Mouse (Mus musculus) CH12.LX (cell line): ENCODE measurements around the gene Igf1r. TPM values are rescaled to one million over a fixed set of nuclear protein-coding genes. Genes with fewer than 3 reads are reported as not detected.

ENCODE experiments used
- DNase-seq: peaks from one replicate; pipeline ENCODE4 v3.0.0-alpha.2; 2013; ENCODE audit errors: extremely low read depth
- H3K27ac ChIP-seq: 2 replicates; pipeline ENCODE4 v1.5.1; 2012; ENCODE audit warnings: low read depth, mild to moderate bottlenecking, control low read depth, moderate library complexity; ENCODE audit not compliant: insufficient read depth
- H3K27me3 ChIP-seq: replicated peaks from 2 replicates; pipeline ENCODE3; 2012; ENCODE audit warnings: inconsistent platforms
- H3K36me3 ChIP-seq, 2 experiments: replicated peaks in 1 of 2; 2 replicates each; pipeline versions ENCODE3 to v1.6.1; 2012; ENCODE audit warnings: inconsistent platforms in 1 of 2, low read length in 1 of 2, mild to moderate bottlenecking in 1 of 2, mixed read lengths in 1 of 2, moderate library complexity in 1 of 2; ENCODE audit not compliant: control insufficient read depth in 1 of 2, insufficient read depth in 1 of 2
- H3K4me1 ChIP-seq, 2 experiments: 2 replicates each; pipeline ENCODE4 v1.6.1; 2012; ENCODE audit warnings: inconsistent platforms in 1 of 2, moderate library complexity in 1 of 2; ENCODE audit not compliant: insufficient read depth in 2 of 2, control insufficient read depth in 1 of 2
- H3K4me2 ChIP-seq: 2 replicates; pipeline ENCODE4 v1.6.1; 2012; ENCODE audit warnings: low read depth, mild to moderate bottlenecking, control low read depth; ENCODE audit not compliant: poor library complexity, insufficient read depth, severe bottlenecking
- H3K4me3 ChIP-seq, 3 experiments: fragments of 150-350 bp in 1 of 3; sonication (generic) in 1 of 3; replicated peaks in 1 of 3; 2 replicates each; pipeline versions ENCODE3 to v1.5.1; 2011 to 2012; ENCODE audit warnings: low read depth in 2 of 3, low read length in 2 of 3, mild to moderate bottlenecking in 2 of 3, moderate library complexity in 2 of 3, control low read depth in 1 of 3, improper control_type of control experiment in 1 of 3, inconsistent platforms in 1 of 3, mixed read lengths in 1 of 3; ENCODE audit not compliant: poor library complexity in 1 of 3
- H3K79me2 ChIP-seq: replicated peaks from 2 replicates; pipeline ENCODE4 v1.6.1; 2012; ENCODE audit warnings: mild to moderate bottlenecking, moderate library complexity; ENCODE audit not compliant: control insufficient read depth, poor library complexity, insufficient read depth, severe bottlenecking; ENCODE audit errors: extremely low read depth
- H3K9ac ChIP-seq: 2 replicates; pipeline ENCODE4 v1.6.1; 2012; ENCODE audit warnings: low read depth, mild to moderate bottlenecking, control low read depth, moderate library complexity; ENCODE audit not compliant: insufficient read depth
- H3K9me3 ChIP-seq: replicated peaks from 2 replicates; pipeline ENCODE3; 2012; ENCODE audit warnings: low read length, inconsistent platforms, mixed read lengths
- CHD1 ChIP-seq: IDR thresholded peaks from 2 replicates; pipeline ENCODE4 v1.6.1; 2012; ENCODE audit warnings: low read depth, low read length, improper control_type of control experiment, inconsistent platforms
- CTCF ChIP-seq, 2 experiments: IDR thresholded peaks in 1 of 2; conservative IDR thresholded peaks in 1 of 2; 2 replicates each; pipeline ENCODE4 v1.5.1; 2011 to 2012; ENCODE audit warnings: low read depth in 2 of 2, low read length in 2 of 2, improper control_type of control experiment in 1 of 2, inconsistent platforms in 1 of 2, mild to moderate bottlenecking in 1 of 2, moderate library complexity in 1 of 2
- ELF1 ChIP-seq: IDR thresholded peaks from 2 replicates; pipeline ENCODE4 v1.6.1; 2014; ENCODE audit warnings: low read depth, mild to moderate bottlenecking, inconsistent platforms, low read length, improper control_type of control experiment
- EP300 ChIP-seq: IDR thresholded peaks from 2 replicates; pipeline ENCODE4 v1.6.1; 2011; ENCODE audit warnings: low read length, improper control_type of control experiment
- GABPA ChIP-seq: IDR thresholded peaks from 2 replicates; pipeline ENCODE4 v1.6.1; 2012; ENCODE audit warnings: low read depth, low read length, improper control_type of control experiment, inconsistent platforms; ENCODE audit not compliant: insufficient replicate concordance
- JUN ChIP-seq: IDR thresholded peaks from 2 replicates; pipeline ENCODE4 v1.6.1; 2011; ENCODE audit warnings: low read depth, mild to moderate bottlenecking, low read length, improper control_type of control experiment, moderate library complexity; ENCODE audit not compliant: insufficient read depth
- KAT2A ChIP-seq: IDR thresholded peaks from 2 replicates; pipeline ENCODE4 v1.6.1; 2012; ENCODE audit warnings: low read length, improper control_type of control experiment, inconsistent platforms; ENCODE audit not compliant: insufficient replicate concordance
- MEF2A ChIP-seq: IDR thresholded peaks from 2 replicates; pipeline ENCODE4 v1.6.1; 2014; ENCODE audit warnings: low read depth, mild to moderate bottlenecking, inconsistent platforms, low read length, improper control_type of control experiment, borderline replicate concordance
- MXI1 ChIP-seq: IDR thresholded peaks from 2 replicates; pipeline ENCODE4 v1.6.1; 2011; ENCODE audit warnings: mild to moderate bottlenecking, low read depth, low read length, improper control_type of control experiment
- POLR2AphosphoS2 ChIP-seq: IDR thresholded peaks from 2 replicates; pipeline ENCODE4 v1.6.1; 2011; ENCODE audit warnings: low read depth, low read length, improper control_type of control experiment
- SIN3A ChIP-seq: IDR thresholded peaks from 2 replicates; pipeline ENCODE4 v1.6.1; 2012; ENCODE audit warnings: low read length, improper control_type of control experiment, inconsistent platforms
- SMC3 ChIP-seq: IDR thresholded peaks from 2 replicates; pipeline ENCODE4 v1.6.1; 2011; ENCODE audit warnings: low read depth, low read length, improper control_type of control experiment
- TBP ChIP-seq: conservative IDR thresholded peaks from 2 replicates; pipeline ENCODE4 v1.6.1; 2011; ENCODE audit warnings: low read depth, low read length, improper control_type of control experiment
- USF1 ChIP-seq: IDR thresholded peaks from 2 replicates; pipeline ENCODE4 v1.6.1; 2014; ENCODE audit warnings: low read depth, mild to moderate bottlenecking, inconsistent platforms, low read length, improper control_type of control experiment
- ZC3H11A ChIP-seq: IDR thresholded peaks from 2 replicates; pipeline ENCODE4 v1.6.1; 2012; ENCODE audit warnings: low read depth, mild to moderate bottlenecking, inconsistent platforms, low read length, improper control_type of control experiment
- ZMIZ1 ChIP-seq: IDR thresholded peaks from 2 replicates; pipeline ENCODE4 v1.6.1; 2012; ENCODE audit warnings: low read depth, mild to moderate bottlenecking, inconsistent platforms, low read length, improper control_type of control experiment
- ZNF384 ChIP-seq: IDR thresholded peaks from 2 replicates; pipeline ENCODE4 v1.6.1; 2012; ENCODE audit warnings: low read depth, low read length, improper control_type of control experiment, inconsistent platforms
- dilution Hi-C: fragments of 300-500 bp; cut with MboI; formaldehyde crosslinking; loops from 2 replicates; pipeline ENCODE4 v1.14.3; 2020; ENCODE audit warnings: low sequenced_read_pairs; ENCODE audit not compliant: extremely low pct_unique_long_range_greater_than_20kb, extremely low pct_ligation_motif_present
- in situ Hi-C: fragments of 300-500 bp; cut with MboI; formaldehyde crosslinking; loops from 3 replicates; pipeline ENCODE4 v1.14.3; 2019; ENCODE audit warnings: low sequenced_read_pairs, low pct_ligation_motif_present, low pct_unique_long_range_greater_than_20kb, mixed read lengths
- polyA plus RNA-seq: library from polyadenylated mRNA; unstranded; fragments of >175 nt; gene quantifications from 2 replicates; pipeline ENCODE4 v1.2.1, GENCODE M21; 2012; ENCODE audit warnings: low read depth; ENCODE audit not compliant: insufficient read length
- total RNA-seq, 2 experiments: library from RNA; depleted of rRNA; stranded (reverse); fragments of 300-350 nt in 1 of 2; fragments of >200 nt in 1 of 2; gene quantifications; 2 replicates each; pipeline ENCODE4 v1.2.3; 2012 to 2014

Gene Igf1r
- total and polyA plus RNA-seq, 3 experiments = 0.19 to 1.6 (median 0.29) TPM

DNA sequence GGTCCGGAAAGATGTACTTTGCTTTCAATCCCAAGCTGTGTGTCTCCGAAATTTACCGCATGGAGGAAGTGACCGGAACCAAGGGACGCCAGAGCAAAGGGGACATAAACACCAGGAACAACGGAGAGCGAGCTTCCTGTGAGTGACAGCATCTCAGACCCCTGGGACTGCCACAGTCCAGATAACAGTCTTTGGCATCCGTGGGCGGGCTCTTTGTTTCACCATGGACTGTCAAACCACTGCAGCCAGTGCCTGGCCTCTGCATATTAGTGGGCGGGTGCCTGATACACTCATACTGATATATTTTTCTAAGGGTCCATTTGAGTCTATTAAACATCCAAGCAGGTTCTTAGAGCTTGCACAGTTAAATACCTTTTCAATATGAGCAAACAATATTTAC lies 230.8 kb downstream of the Igf1r start:
- dilution Hi-C loops = no loop called here
- H3K9ac ChIP-seq = no peak overlapping the region
- no peaks in the 10 kb centered on the region for H3K9me3 ChIP-seq
- no peak for DNase-seq
- H3K27me3 ChIP-seq = no peaks in the 10 kb centered on the region
- no peaks in the 10 kb centered on the region for H3K79me2 ChIP-seq
- no peak overlapping the region for H3K27ac ChIP-seq
- in situ Hi-C loops = no loop called here
- TF ChIP-seq MXI1 = no peak
- TF ChIP-seq EP300 = no peak
- TF ChIP-seq USF1 = no peak
- no peak for TF ChIP-seq TBP
- TF ChIP-seq ELF1 = no peak
- no peak for TF ChIP-seq KAT2A
- no peak for TF ChIP-seq CTCF (conservative IDR thresholded peaks at IDR 0.05 in 1 of 2, IDR thresholded peaks at IDR 0.05 in 1 of 2; ENCODE audit: low read depth in 2 of 2, low read length in 2 of 2)
- TF ChIP-seq ZMIZ1 = no peak
- TF ChIP-seq JUN = no peak
- TF ChIP-seq GABPA = no peak
- TF ChIP-seq SIN3A = no peak
- no peak for TF ChIP-seq SMC3
- TF ChIP-seq, all 38 proteins: peak for 0
- Histone ChIP-seq H3K4me2 (no peak overlapping the region), H3K36me3 (no peaks in the 10 kb centered on the region), H3K4me1 (no peaks in the 10 kb centered on the region), H3K4me3 (no peak overlapping the region)

DNA sequence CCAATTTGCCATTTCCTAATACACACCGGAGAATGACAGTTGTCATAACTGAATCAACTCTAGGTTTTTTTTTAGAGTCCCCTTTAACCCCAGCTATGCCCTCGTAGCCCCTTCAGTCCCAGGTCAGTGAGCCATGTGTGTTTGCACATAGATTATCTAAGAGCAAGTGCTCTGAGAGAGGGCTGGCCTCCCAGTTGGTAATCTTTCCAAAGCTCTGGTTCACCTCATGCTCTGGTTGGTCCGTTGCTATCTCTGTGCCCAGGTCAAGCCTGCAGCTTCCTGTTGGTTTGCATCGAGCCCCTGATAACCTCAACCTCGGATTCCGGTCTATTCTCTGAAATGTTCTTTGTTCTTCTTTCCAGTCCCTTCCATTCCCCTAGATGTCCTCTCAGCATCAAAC lies 236.6 kb downstream of the Igf1r start:
- Histone ChIP-seq H3K4me1 (peaks cover 4 to 14% of the 10 kb centered on the region in 2 experiments; a peak in 3 of 4 replicates), H3K27me3 (no peaks in the 10 kb centered on the region), H3K27ac (no peak overlapping the region), H3K9me3 (no peaks in the 10 kb centered on the region), H3K9ac (no peak overlapping the region), H3K36me3 (no peaks in the 10 kb centered on the region), H3K79me2 (no peaks in the 10 kb centered on the region), H3K4me2 (no peak overlapping the region), H3K4me3 (no peak overlapping the region)
- in situ Hi-C loops = no loop called here
- TF ChIP-seq MXI1 (no peak), POLR2AphosphoS2 (no peak), MEF2A (no peak), ZC3H11A (no peak), ZNF384 (no peak), GABPA (no peak), CHD1 (no peak), ELF1 (no peak), EP300 (no peak)
- no peak for DNase-seq
- dilution Hi-C loops = no loop called here
